ENCODE assay signal across 12 mouse cellular contexts in the genomic region with DNA sequence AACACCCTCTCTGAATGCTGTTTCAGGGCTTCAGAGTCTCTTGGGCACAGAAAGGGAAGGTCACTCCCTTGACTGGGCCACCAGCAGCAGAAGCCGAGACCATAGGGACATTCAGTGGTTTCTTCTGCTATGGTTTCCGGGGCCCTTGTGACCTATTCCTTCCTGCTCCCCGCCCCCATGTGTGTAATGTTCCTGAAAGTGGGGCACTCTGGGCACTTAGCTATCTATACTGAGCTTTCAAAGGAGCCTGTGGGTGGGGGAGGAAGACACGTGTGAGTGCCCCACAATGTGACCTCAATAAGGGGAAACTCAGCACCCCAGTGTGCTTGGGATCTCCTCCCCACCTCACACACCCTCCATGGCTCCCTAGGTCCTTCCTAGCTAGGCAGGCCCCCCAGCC. TPM values are rescaled to one million over a fixed set of nuclear protein-coding genes. Genes with fewer than 3 reads are reported as not detected.
A peak's percentile ranks its signal among the peaks of the same experiment; 100 is the strongest.
DNase-seq lines count a peak whose midpoint lies in the region; ATAC-seq lines count a peak whose summit lies in the region.
"Had no signal": no experiment of that assay in that cellular context is flagged by ENCODE, and none has a peak within 500 bp of the region (broad histone marks: within the 10 kb centered on the region; RNA-seq: fewer than 3 reads in every experiment).

No protein-coding gene starts in this region.

- DNase-seq in heart, postnatal 25 days (ENCODE audit: low spot score), result peak; percentile 35
- peak; percentile 32 to 54 for DNase-seq in CD8-positive naive resting alpha-beta T cell, adult 2 months (ENCODE audit: low read depth in 2 of 2, low spot score in 2 of 2)
- DNase-seq in spleen, postnatal 14 days (ENCODE audit: low spot score in 2 of 2), result peak; percentile 38 to 43
- DNase-seq in testis, postnatal 14 days (ENCODE audit: low spot score), result no peak
- DNase-seq in left cerebral cortex, adult 8-10 months (ENCODE audit: low spot score in 2 of 2), result no peak
- no peak for DNase-seq in cerebellum, adult 9-11 months
- DNase-seq: adrenal gland, adult 8-10 months; forebrain, postnatal 0 days had no signal

- H3K9me3 ChIP-seq in heart, embryonic 11.5 days (replicated peaks; ENCODE audit: control insufficient read depth, low read length), result no peaks in the 10 kb centered on the region
- no peaks in the 10 kb centered on the region for H3K9me3 ChIP-seq in liver, embryonic 15.5 days (replicated peaks)
- H3K9me3 ChIP-seq: neural tube, embryonic 15.5 days had no signal

- intact Hi-C loops in heart, postnatal 25 days (cut with DNase I), result no loop called here

- H3K27ac ChIP-seq in heart, embryonic 11.5 days (ENCODE audit: low read depth, low read length), result no peak overlapping the region
- H3K27ac ChIP-seq in liver, embryonic 15.5 days (replicated peaks), result peak overlapping the region; percentile 70
- H3K27ac ChIP-seq: neural tube, embryonic 15.5 days had no signal

- no peak for ATAC-seq in heart, embryonic 11.5 days (replicated peaks; ENCODE audit: insufficient number of reproducible peaks, low FRiP score, low TSS enrichment)
- no peak for ATAC-seq in liver, embryonic 15.5 days (ENCODE audit: insufficient read depth)
- ATAC-seq: forebrain, postnatal 0 days had no signal

- H3K27me3 ChIP-seq in heart, embryonic 11.5 days (ENCODE audit: control insufficient read depth, insufficient read depth, low read length), result peaks cover 55% of the 10 kb centered on the region
- peaks cover 43% of the 10 kb centered on the region for H3K27me3 ChIP-seq in liver, embryonic 15.5 days

- H3K4me2 ChIP-seq in heart, embryonic 11.5 days, result no peak overlapping the region
- peak overlapping the region; percentile 4; the same call in 1 of the 2 replicates for H3K4me2 ChIP-seq in liver, embryonic 15.5 days
- H3K4me2 ChIP-seq: neural tube, embryonic 15.5 days had no signal

- WGBS in heart, embryonic 11.5 days (ENCODE audit: insufficient replicate concordance), result 66% methylated on average over 4 of the region's 4 CpGs
- 23% methylated on average over 4 of the region's 4 CpGs for WGBS in liver, embryonic 15.5 days (ENCODE audit: insufficient replicate concordance)

- no peaks in the 10 kb centered on the region for H3K36me3 ChIP-seq in heart, embryonic 11.5 days (ENCODE audit: control insufficient read depth, insufficient read depth, low read length)
- H3K36me3 ChIP-seq in liver, embryonic 15.5 days (replicated peaks), result no peaks in the 10 kb centered on the region
- H3K36me3 ChIP-seq: neural tube, embryonic 15.5 days had no signal

- H3K4me1 ChIP-seq in heart, embryonic 11.5 days (ENCODE audit: control insufficient read depth, insufficient read depth, low read length), result peaks cover 12% of the 10 kb centered on the region; the same call in 1 of the 2 replicates
- H3K4me1 ChIP-seq in liver, embryonic 15.5 days (replicated peaks), result peaks cover 73% of the 10 kb centered on the region

- H3K9ac ChIP-seq in heart, embryonic 11.5 days (ENCODE audit: low read depth, low read length), result no peak overlapping the region
- no peak overlapping the region for H3K9ac ChIP-seq in liver, embryonic 15.5 days
- H3K9ac ChIP-seq: forebrain, postnatal 0 days; neural tube, embryonic 15.5 days had no signal

- H3K4me3 ChIP-seq in heart, embryonic 11.5 days (ENCODE audit: low read depth, low read length), result no peak overlapping the region
- H3K4me3 ChIP-seq in liver, embryonic 15.5 days (replicated peaks), result no peak overlapping the region
- H3K4me3 ChIP-seq: neural tube, embryonic 15.5 days had no signal

RNA-seq across cellular contexts. Expression of a gene that starts 1.7 kb away (rescaled TPM):
- total RNA-seq in heart, postnatal 25 days (2021), result 1 to 10 TPM; 5.2 to 6.3 TPM
- 7.8 and 8.5 TPM in 2 replicates for polyA plus RNA-seq in heart, embryonic 11.5 days (2014; fragmentation: Nextera tagmentation; extraction: Ambion mirVana)
- polyA plus RNA-seq in liver, embryonic 15.5 days (2015; fragmentation: Nextera tagmentation; extraction: Ambion mirVana), result 6.7 and 8.2 TPM in 2 replicates
- 100 to 1,000 TPM; 276 to 316 (median 288) TPM for total RNA-seq in left cerebral cortex, adult 8-10 months (2022)

RNA-seq across cellular contexts. Expression of a gene that starts 1.7 kb away (rescaled TPM):
- total RNA-seq in heart, postnatal 25 days (2021), result not detected
- 0.07 TPM in 1 of 2 replicates, not detected in the other for polyA plus RNA-seq in heart, embryonic 11.5 days (2014; fragmentation: Nextera tagmentation; extraction: Ambion mirVana)
- polyA plus RNA-seq in liver, embryonic 15.5 days (2015; fragmentation: Nextera tagmentation; extraction: Ambion mirVana), result 0.22 TPM in 2 replicates
- 1 to 10 TPM in 2 of 4 experiments, under 1 TPM in 2; 0.84 to 1.3 (median 1.0) TPM for total RNA-seq in left cerebral cortex, adult 8-10 months (2022)
- polyA plus RNA-seq: forebrain, postnatal 0 days; heart, postnatal 0 days had no signal

RNA-seq across cellular contexts. Expression of a gene that starts 30.0 kb away (rescaled TPM):
- total RNA-seq in heart, postnatal 25 days (2021), result 10 to 100 TPM; 21.8 to 25.5 TPM
- polyA plus RNA-seq in heart, embryonic 11.5 days (2014; fragmentation: Nextera tagmentation; extraction: Ambion mirVana), result 21.5 and 23.1 TPM in 2 replicates
- 14.7 and 16.5 TPM in 2 replicates for polyA plus RNA-seq in liver, embryonic 15.5 days (2015; fragmentation: Nextera tagmentation; extraction: Ambion mirVana)
- total RNA-seq in left cerebral cortex, adult 8-10 months (2022), result 100 to 1,000 TPM; 143 to 151 (median 149) TPM

RNA-seq across cellular contexts. Expression of a gene that starts 33.0 kb away (rescaled TPM):
- total RNA-seq in heart, postnatal 25 days (2021), result 10 to 100 TPM in 1 of 2 experiments, 1 to 10 TPM in 1; 9.2 to 10.2 TPM
- 2.4 and 3.2 TPM in 2 replicates for polyA plus RNA-seq in heart, embryonic 11.5 days (2014; fragmentation: Nextera tagmentation; extraction: Ambion mirVana)
- 12.6 and 15.2 TPM in 2 replicates for polyA plus RNA-seq in liver, embryonic 15.5 days (2015; fragmentation: Nextera tagmentation; extraction: Ambion mirVana)
- total RNA-seq in left cerebral cortex, adult 8-10 months (2022), result 10 to 100 TPM; 10.9 to 22.7 (median 17.6) TPM

RNA-seq across cellular contexts. Expression of a gene that starts 45.8 kb away (rescaled TPM):
- 10 to 100 TPM; 26.7 to 28.0 TPM for total RNA-seq in heart, postnatal 25 days (2021)
- 42.5 and 42.6 TPM in 2 replicates for polyA plus RNA-seq in heart, embryonic 11.5 days (2014; fragmentation: Nextera tagmentation; extraction: Ambion mirVana)
- 34.7 and 37.8 TPM in 2 replicates for polyA plus RNA-seq in liver, embryonic 15.5 days (2015; fragmentation: Nextera tagmentation; extraction: Ambion mirVana)
- total RNA-seq in left cerebral cortex, adult 8-10 months (2022), result 10 to 100 TPM; 31.0 to 39.0 (median 32.8) TPM

Comparison
In these comparisons a context has a peak if more than half of its experiments do, and no peak if none do; other contexts are left out.
1. DNase-seq: peak in heart, postnatal 25 days (single experiment), CD8-positive naive resting alpha-beta T cell, adult 2 months (2 of 2) and spleen, postnatal 14 days (2 of 2); none in testis, postnatal 14 days (single experiment), left cerebral cortex, adult 8-10 months (0 of 2) and cerebellum, adult 9-11 months (single experiment).
2. RNA of a gene that starts 1.7 kb away (total RNA-seq): 276 to 316 TPM in left cerebral cortex, adult 8-10 months; 5.2 to 6.3 TPM in heart, postnatal 25 days; every median in the first group is over 10 times any median in the second.
3. RNA of a gene that starts 30.0 kb away (total RNA-seq): 143 to 151 TPM in left cerebral cortex, adult 8-10 months; 21.8 to 25.5 TPM in heart, postnatal 25 days; every median in the first group is over 4 times any median in the second.